Mouse (Mus musculus): ENCODE data around the gene Arhgap24.

GRCm38 (mm10) chr5:102813271-102813670 lies 332.1 kb downstream of the Arhgap24 start:
- TF ChIP-seq MYOG (IDR thresholded peaks at IDR 0.05; ENCODE audit: control insufficient read depth in 1 of 3, insufficient read depth in 1 of 3, insufficient read length in 2 of 3, low read depth in 2 of 3) (no peak), POLR2A (IDR thresholded peaks at IDR 0.05; ENCODE audit: insufficient read length, low read depth) (no peak), POLR2AphosphoS2 (IDR thresholded peaks at IDR 0.05; ENCODE audit: insufficient read length, low read depth) (no peak)

Data from myocyte (in vitro differentiated cells).